Mouse (Mus musculus) adrenal gland (tissue): ENCODE measurements at regions not wholly inside any gene's neighbourhood (a gene's known extent, or its start where the extent isn't known, plus 50 kb on each side); places are given as distances from the start of the nearest gene placed in this dataset.

Experiments used
- intact Hi-C: fragments of 180-260 bp; cut with DNase I; formaldehyde crosslinking; loops from one replicate; pipeline ENCODE4 v1.15.1; 2025

- intact Hi-C loops, result no loop called here
These were observed 53.3 kb downstream of the Fos start for GRCm38 (mm10) chr12:85527011-85527410.

- intact Hi-C loops, result loop anchor here (5.0 kb wide), 1 partner anchor 71 kb away; no protein-coding TSS in a partner anchor
These were observed 57.9 kb downstream of the Fos start for GRCm38 (mm10) chr12:85531638-85532037.

- intact Hi-C loops, result loop anchor here (5.0 kb wide), 1 partner anchor 70 kb away; no protein-coding TSS in a partner anchor
These were observed 58.5 kb downstream of the Fos start for GRCm38 (mm10) chr12:85532221-85532612.

GRCm38 (mm10) chr12:85532613-85533460 lies 59.1 kb downstream of the Fos start:
- intact Hi-C loops, result loop anchor here (5.0 kb wide), 1 partner anchor 69 kb away; no protein-coding TSS in a partner anchor

GRCm38 (mm10) chr12:85533603-85534002 lies 59.9 kb downstream of the Fos start:
- intact Hi-C loops, result loop anchor here (5.0 kb wide), 1 partner anchor 69 kb away; no protein-coding TSS in a partner anchor

GRCm38 (mm10) chr12:85539423-85539822 lies 59.4 kb upstream of the Jdp2 start:
- intact Hi-C loops, result no loop called here

GRCm38 (mm10) chr12:85541153-85541552 lies 57.7 kb upstream of the Jdp2 start:
- intact Hi-C loops, result no loop called here

GRCm38 (mm10) chr12:85542881-85543280 lies 55.9 kb upstream of the Jdp2 start:
- intact Hi-C loops, result no loop called here

GRCm38 (mm10) chr12:85543520-85543919 lies 55.3 kb upstream of the Jdp2 start:
- intact Hi-C loops, result no loop called here

- intact Hi-C loops, result no loop called here
These were observed 54.0 kb upstream of the Jdp2 start for GRCm38 (mm10) chr12:85544801-85545200.

GRCm38 (mm10) chr12:85545718-85546117 lies 53.1 kb upstream of the Jdp2 start:
- intact Hi-C loops, result no loop called here

GRCm38 (mm10) chr12:85548076-85548475 lies 50.8 kb upstream of the Jdp2 start:
- intact Hi-C loops, result no loop called here
